Mouse (Mus musculus): ENCODE data around the gene Pqbp1.
A peak's percentile ranks its signal among the peaks of the same experiment; 100 is the strongest.
"Not testable (repeated sequence)": the region's sequence is repeated elsewhere in the genome, so short reads cannot be mapped to it uniquely, and the experiment has no call there.

Gene Pqbp1

DNA sequence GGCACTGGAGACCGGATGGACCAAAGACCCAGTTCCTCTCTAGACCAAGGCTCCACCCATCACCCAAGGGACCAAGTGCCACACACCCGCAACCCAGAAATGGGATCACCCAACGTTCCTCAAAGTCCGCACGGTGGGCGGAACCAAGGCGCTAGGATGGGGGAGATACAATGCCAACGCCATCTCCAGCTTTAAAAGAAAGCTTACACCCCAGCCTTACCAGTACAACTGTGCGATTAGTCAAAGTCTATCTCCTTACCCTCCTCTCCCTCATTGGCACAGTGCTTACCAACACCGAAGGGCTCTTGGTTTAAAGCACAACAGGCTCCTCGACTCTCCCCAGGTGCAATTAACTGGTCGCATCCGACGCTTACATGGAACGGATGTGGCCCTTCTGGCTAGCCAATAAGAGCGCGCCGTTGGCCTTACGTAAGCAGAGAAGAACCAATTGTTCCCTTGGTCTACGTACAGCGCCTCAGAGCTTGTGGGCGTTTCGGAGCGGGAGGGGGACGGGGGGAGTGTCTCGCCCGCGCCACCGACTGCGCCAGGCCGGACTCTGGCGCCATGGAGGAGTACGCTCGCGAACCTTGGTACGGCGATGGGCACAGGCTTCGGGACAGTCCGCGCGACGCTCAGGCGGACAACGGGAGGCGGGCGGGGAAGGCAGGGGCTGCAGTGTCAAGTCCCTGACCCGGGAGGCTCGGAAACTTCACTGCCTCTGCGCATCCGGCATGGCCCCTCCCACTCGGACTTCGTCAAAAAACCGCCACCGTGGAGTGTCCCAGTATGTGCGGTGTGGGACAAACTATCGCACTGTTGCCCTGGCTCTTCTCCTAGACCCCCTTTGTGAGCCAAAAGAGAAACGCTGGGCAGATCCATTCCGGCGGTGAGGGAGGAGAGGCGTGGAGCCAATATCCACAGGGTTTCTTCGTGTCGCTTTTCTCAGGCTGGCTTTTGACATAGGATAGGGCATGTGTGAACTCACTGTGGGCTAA, at the start of gene Pqbp1, which contains the start of gene Timm17b:
Pqbp1 (minus strand) TSS at position 390 of the 995 bp plus-strand sequence.
Timm17b (plus strand) TSS at position 478 of the 995 bp plus-strand sequence.
- DNase-seq = peak; percentile 86

DNA sequence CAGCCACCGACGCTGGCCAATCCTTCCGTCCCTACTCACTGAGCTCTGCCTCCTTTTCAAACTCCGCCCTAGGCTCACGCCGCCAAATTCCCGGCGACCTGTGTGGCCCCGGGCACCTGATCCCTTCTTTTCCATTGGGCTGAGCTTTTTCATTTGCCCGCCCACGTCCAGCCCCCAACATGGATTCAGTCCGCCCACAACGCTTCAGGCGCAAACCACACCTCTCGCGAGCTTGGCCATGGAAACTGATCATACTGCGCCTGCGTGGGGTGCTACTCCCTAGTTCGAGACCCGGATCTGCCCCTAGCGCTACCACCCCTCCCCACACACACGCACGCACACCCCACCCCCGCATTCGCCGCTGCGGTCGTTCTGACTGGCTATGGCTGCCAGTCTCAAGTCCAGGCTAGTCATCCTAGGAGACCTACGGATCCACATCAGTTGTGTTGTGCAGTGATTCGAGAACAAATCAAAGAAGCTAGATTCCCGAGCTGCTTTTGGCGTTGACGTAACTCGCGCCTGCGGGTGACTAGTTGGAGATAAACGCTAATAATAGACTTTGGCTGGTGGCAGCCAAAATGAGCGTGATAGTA, 48.9 kb upstream of the Pqbp1 start:
- DNase-seq = peak; percentile 90

DNA sequence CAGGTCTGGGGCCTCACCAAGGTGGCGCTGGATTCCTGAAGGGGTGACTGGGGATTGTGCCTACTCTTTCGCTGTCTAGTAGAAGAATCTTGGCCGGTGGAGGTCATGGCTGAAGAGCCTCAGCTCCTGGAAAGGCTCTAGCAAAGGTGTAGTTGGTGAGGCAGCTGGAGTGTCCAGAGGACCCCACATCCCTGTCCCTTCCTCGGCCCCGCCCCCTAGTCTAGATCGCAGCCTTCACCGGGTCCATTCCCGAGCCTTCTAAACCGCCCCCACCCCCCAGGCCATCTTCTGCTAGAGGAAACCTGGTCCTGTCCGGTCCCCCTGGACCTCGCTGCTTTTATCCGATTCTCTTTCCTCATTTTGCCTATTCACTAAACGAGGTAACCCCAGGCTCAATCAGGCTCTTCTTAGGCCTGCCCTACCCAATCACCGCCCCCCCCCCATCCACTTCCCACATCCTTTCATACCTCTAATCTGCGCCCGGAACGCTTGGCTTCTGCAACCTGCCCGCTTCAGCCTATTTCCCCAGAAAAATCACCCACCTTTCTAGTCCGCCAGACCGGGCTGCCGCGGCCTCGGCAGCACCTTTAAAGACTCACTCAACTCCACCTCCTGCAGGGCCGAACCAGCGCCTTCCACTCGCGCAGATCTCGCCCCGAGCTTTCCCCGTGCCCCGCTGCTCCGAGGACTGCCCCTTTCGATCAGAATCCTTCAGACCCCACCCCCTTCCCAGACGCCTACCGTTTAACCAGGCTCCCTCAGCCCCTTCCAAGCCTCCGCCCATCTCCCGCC, 48.2 kb upstream of the Pqbp1 start, which contains the start of gene Hdac6:
Hdac6 (minus strand) TSS at position 782 of the 792 bp plus-strand sequence.
- no peak for DNase-seq

DNA sequence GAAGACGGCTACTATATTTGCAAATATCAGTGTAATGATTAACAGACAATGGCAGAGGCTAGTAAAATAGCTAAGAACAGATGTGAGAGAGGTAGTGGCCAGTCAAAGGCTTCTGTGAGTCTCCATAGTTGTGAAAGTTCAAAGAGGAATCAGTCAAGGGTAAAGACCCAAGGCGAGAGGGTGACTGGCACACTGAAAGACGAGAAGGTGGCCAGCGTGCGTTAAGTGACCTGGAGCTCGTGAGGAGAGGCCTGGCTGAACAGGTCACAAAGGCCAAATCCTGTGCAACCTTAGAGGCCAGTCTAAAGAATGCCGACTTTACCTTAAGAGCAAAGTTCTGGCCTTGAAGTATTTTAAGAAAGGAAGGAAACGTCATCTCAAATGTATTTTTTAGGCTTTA, 46.5 kb upstream of the Pqbp1 start:
- no peak for DNase-seq

- no peak for DNase-seq
Measured at GRCm38 (mm10) chrX:7937667-7938066, 38.6 kb upstream of the Pqbp1 start.

- no peak for DNase-seq
Measured at GRCm38 (mm10) chrX:7936874-7937273, 37.8 kb upstream of the Pqbp1 start.

- no peak for DNase-seq
Measured at GRCm38 (mm10) chrX:7928270-7928790, 29.3 kb upstream of the Pqbp1 start, which contains the start of gene Eras. TSS of gene Eras (minus strand) at chrX:7928607.

GRCm38 (mm10) chrX:7927116-7927515, 28.0 kb upstream of the Pqbp1 start:
- DNase-seq = no peak

DNA sequence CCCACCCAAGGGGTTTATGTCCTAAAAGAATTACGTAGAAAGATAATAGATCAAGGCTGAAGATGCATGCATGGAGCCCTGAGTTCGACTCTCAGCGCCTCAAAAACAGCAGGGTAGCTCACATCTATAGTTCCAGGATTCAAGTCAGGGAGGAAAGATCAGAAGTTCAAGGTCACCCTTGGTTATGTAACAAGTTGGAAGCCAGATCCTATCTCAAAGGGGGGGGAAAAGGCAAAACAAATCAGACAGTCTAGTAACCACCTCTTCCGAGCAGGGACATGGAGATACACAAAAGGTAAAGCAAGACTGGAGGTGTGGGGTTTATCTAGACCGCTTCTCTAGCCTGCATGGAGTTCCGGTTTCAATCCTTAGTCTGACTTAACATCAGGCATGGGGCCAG, 27.2 kb upstream of the Pqbp1 start:
- DNase-seq = no peak

DNA sequence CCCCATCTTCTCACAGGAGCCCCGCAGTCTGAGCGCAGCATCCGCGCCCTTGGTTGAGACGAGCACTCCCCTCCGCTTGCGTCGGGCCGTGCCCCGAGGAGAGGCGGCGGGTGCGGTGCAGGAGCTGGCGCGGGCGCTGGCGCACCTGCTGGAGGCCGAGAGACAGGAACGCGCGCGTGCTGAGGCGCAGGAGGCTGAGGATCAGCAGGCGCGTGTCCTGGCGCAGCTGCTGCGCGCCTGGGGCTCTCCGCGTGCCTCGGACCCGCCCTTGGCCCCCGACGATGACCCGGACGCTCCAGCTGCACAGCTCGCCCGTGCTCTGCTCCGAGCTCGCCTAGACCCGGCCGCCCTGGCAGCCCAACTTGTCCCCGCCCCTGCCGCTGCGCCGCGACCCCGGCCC, 23.0 kb upstream of the Pqbp1 start:
- DNase-seq = no peak

DNA sequence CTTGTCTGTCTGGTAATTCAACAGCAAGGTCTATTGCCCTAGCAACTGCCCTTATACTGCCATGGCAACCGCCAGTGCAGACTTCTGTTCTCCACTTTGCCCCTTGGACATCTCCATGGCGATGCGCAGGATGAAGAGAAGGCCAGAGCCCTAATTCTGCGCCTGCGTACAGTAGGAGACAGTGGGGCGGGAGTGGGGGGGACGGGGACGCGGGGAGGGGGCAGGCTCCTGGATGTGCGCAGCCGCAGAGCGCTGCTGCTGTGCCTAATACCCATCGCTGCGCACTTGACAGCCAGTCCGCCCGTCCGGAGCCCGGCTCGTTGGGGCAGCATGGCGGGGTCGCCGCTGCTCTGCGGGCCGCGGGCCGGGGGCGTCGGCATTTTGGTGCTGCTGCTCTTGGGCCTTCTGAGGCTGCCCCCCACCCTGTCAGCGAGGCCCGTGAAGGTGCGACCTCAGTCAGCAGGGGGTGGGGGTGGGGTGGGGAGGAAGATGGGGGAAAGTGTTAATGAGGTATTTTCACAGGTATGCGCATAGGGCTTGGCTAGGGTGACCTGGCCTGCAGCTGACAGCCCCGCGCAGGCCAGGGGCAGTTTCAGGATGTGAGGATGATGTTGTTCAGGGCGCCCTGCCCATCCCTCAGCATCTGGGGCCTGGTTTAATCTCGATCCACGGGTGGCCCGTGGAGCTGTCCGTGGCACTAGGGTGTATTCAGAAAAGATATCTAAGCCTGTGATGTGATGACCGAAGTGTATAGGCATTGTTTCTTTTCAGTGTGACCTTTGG, 20.7 kb upstream of the Pqbp1 start, which contains the start of gene Pcsk1n:
Pcsk1n (plus strand) TSS at position 222 of the 783 bp plus-strand sequence.
- DNase-seq = no peak

DNA sequence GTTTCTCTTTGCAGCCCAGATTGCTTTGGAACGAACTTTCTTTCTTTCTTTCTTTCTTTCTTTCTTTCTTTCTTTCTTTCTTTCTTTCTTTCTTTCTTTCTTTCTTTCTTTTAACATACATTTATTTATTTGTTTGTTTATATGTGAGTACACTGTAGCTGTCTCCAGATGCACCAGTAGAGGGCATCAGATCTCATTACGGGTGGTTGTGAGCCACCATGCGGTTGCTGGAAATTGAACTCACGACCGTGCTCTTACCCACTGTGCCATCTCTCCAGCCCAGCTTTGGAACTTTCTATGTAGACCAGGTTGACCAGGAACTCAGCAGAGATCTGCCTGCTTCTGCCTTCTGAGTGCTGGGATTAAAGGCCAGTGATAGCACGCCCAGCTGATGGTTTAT, 18.9 kb upstream of the Pqbp1 start:
- DNase-seq = not testable (repeated sequence)

DNA sequence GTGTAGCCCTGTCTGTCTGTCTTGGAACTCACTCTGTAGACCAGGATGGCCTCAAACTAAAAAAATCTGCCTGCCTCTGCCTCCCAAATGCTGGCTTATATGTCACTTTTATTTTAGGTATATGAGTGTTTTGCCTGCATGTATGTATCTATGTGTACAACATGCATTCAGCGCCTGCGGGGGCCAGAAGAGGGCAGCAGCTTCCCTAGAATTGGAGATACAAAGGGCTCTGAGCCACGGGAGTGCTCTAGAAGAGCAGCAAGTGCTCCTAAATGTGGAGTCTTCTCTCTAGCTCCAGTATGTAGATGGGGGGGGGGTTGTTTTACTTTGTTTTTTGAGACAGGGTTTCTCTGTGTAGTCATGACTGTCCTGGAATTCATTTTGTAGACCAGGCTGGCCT, 16.6 kb upstream of the Pqbp1 start:
- peak; percentile 18 for DNase-seq

- no peak for DNase-seq
Measured at GRCm38 (mm10) chrX:7910473-7910872, 11.4 kb upstream of the Pqbp1 start.

DNA sequence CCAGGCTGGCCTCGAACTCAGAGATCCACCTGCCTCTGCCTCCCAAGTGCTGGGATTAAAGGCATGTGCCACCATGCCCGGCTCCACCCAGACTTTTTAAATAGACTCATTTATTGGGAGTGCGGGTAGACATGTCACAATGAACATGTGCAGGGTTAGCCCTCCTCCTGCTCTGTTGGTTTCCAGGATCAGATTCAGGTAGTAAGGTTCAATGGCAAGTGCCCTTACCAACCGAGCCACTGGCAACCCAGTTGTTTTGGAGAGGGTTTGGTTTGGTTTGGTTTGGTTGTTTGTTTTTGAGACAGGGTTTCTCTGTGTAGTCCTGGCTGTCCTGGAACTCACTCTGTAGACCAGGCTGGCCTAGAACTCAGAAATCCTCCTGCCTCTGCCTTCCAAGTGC, 10.2 kb upstream of the Pqbp1 start, which contains the start of gene Gm10490:
Gm10490 (plus strand) TSS at position 301 of the 400 bp plus-strand sequence.
- DNase-seq = not testable (repeated sequence)

- DNase-seq = no peak
Measured at GRCm38 (mm10) chrX:7907735-7908134, 8.7 kb upstream of the Pqbp1 start, which contains the start of gene Gm10491. TSS of gene Gm10491 (minus strand) at chrX:7907835.

GRCm38 (mm10) chrX:7904441-7904840, 5.4 kb upstream of the Pqbp1 start:
- DNase-seq = no peak

DNA sequence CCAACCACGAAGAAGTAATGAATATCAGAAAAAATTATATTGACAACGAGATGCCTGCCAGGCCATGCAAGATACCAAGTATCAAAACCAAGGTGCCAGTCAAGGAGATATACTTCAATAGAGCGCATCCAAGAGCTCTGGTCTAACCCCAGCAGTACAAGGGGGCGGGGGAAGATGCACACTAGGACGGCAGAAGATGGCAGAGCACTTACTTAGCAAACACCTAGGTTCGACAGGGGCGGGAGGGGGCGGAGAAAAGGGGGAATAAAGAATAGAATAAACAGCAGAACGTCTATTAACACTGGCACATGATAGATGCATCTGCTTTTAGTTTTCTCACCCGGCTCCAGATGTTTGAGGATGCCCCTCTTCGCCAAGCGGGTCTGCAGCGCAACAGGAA, 858 bp downstream of the Pqbp1 start:
- no peak for DNase-seq

DNA sequence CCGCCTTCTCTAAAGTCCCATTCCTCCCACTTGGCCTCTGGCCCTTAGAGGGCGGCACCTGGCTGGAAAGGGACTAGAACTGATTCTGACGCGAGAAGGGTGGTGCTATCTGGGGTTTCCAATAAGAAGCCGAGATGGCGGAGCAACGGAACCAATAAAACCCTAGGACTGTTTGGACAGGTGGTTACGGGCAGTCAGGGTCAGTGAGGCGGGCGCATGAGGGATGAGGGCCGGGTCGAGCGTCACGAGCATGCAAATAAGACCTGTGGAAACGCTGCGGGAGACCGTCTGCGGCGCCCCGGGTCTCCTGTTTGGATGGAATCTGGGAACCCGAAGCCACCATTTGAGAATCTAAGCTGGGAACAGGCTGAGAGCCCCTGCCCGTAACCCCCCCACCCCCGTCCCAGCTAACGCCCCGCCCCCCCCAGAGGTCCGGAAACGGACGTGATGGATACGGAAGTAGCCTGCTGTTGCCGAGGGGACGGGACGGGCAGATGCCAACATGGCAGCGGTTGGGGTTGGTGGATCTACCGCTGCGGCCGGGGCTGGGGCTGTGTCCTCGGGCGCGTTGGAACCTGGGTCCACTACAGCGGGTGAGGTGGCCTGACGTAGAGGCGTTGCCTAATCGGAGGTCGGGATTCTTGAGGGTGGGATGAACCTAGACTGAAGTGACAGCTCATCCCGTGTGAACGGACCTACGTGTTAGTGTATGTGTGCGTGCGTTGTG, 15.1 kb downstream of the Pqbp1 start, which contains the start of gene Slc35a2:
Slc35a2 (plus strand) TSS at position 188 of the 727 bp plus-strand sequence.
- DNase-seq = peak; percentile 84

DNA sequence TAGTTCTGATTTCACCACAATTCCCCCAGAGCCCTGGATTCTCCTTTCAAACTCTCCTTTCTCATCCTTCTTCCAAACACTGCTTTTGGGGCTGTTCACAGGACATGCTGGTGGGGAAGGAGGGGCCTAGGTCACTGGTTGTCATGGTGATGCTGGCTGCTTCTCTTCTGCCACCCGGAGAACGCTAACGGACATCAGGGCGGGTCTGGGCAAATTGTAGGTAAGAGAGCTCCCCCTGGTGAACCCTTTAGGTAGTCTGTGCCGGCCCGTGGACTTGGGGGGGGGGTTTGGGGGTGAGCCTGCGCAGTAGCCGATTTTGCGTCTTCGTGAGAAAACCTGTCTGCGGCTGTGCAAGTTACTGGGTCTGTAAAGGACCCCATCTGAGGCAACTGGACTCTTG, 19.2 kb downstream of the Pqbp1 start:
- peak; percentile 63 for DNase-seq

- DNase-seq = no peak
Measured at GRCm38 (mm10) chrX:7878495-7878894, 20.6 kb downstream of the Pqbp1 start.
